Mouse (Mus musculus) small intestine, adult 2 months (tissue): ENCODE data around the gene Setd4. TPM values are rescaled to one million over a fixed set of nuclear protein-coding genes. Genes with fewer than 3 reads are reported as not detected.
A peak's percentile ranks its signal among the peaks of the same experiment; 100 is the strongest.
"Not testable (repeated sequence)": the region's sequence is repeated elsewhere in the genome, so short reads cannot be mapped to it uniquely, and the experiment has no call there.

Experiments
- H3K27ac ChIP-seq: fragments of 200-500 bp; 2 replicates; pipeline ENCODE4 v1.5.1; 2012; ENCODE audit warnings: low read depth, low read length, control low read depth, inconsistent platforms; ENCODE audit not compliant: insufficient read depth
- H3K27me3 ChIP-seq: fragments of 200-500 bp; 2 replicates; pipeline ENCODE4 v1.6.1; 2012; ENCODE audit warnings: mild to moderate bottlenecking, moderate library complexity, low read length, inconsistent platforms; ENCODE audit not compliant: control insufficient read depth, insufficient read depth
- H3K36me3 ChIP-seq: fragments of 200-500 bp; 2 replicates; pipeline ENCODE4 v1.6.1; 2012; ENCODE audit warnings: mild to moderate bottlenecking, low read length, control low read depth, inconsistent platforms; ENCODE audit not compliant: control insufficient read depth, insufficient read depth
- H3K4me1 ChIP-seq: fragments of 200-500 bp; 2 replicates; pipeline ENCODE4 v1.6.1; 2012; ENCODE audit warnings: low read length, inconsistent platforms, mixed read lengths; ENCODE audit not compliant: control insufficient read depth, insufficient read depth, insufficient read length
- H3K4me3 ChIP-seq: fragments of 200-500 bp; 2 replicates; pipeline ENCODE4 v1.5.1; 2012; ENCODE audit warnings: low read depth, mild to moderate bottlenecking, control low read depth, inconsistent platforms, low read length, moderate library complexity
- CTCF ChIP-seq: fragments of 200-500 bp; IDR thresholded peaks from 2 replicates; pipeline ENCODE4 v1.5.1; 2012; ENCODE audit warnings: low read depth, mild to moderate bottlenecking, control low read depth, inconsistent platforms, low read length, moderate library complexity, mixed read lengths; ENCODE audit not compliant: insufficient replicate concordance, insufficient read length; ENCODE audit errors: extremely low read depth
- POLR2A ChIP-seq: fragments of 200-500 bp; IDR thresholded peaks from 2 replicates; pipeline ENCODE4 v1.6.1; 2012; ENCODE audit warnings: low read depth, mild to moderate bottlenecking, control low read depth, inconsistent platforms, low read length, moderate library complexity
- WGBS: fragments of 180-500 bp; shearing (Covaris S2); methylation state at CpG from one replicate; pipeline ENCODE4 v1.1.7; 2018; 5-methylcytosine and 5-hydroxymethylcytosine counted together
- polyA plus RNA-seq: library from polyadenylated mRNA; depleted of rRNA; stranded (reverse); fragments of >200 nt; gene quantifications from 2 replicates; pipeline ENCODE4 v1.2.3, GENCODE M21; 2012; rRNA removed

Gene Setd4
- 2.4 TPM in 2 replicates for polyA plus RNA-seq

- Histone ChIP-seq H3K36me3 (no peaks in the 10 kb centered on the region), H3K4me3 (peak within 1 kb of the TSS; percentile 78), H3K4me1 (peaks cover 3% of the 10 kb centered on the region; the same call in 1 of the 2 replicates), H3K27me3 (no peaks in the 10 kb centered on the region), H3K27ac (peak within 1 kb of the TSS; percentile 84)
- peak; percentile 76 for TF ChIP-seq POLR2A
- no peak for TF ChIP-seq CTCF
- WGBS: under 1% methylated on average over 55 of the region's 55 CpGs
Measured at GRCm38 (mm10) chr16:93603439-93604212, at the start of gene Setd4. Gene Setd4 (minus strand): TSS chr16:93604063.

GRCm38 (mm10) chr16:93648441-93649183 lies 44.7 kb upstream of the Setd4 start:
- no peaks in the 10 kb centered on the region for H3K36me3 ChIP-seq
- H3K27ac ChIP-seq: no peak overlapping the region
- TF ChIP-seq CTCF (no peak), POLR2A (no peak)
- no peak overlapping the region for H3K4me3 ChIP-seq
- 71% methylated on average over 5 of the region's 5 CpGs for WGBS
- H3K4me1 ChIP-seq: no peaks in the 10 kb centered on the region
- no peaks in the 10 kb centered on the region for H3K27me3 ChIP-seq

GRCm38 (mm10) chr16:93644006-93644405 lies 40.1 kb upstream of the Setd4 start:
- WGBS: 33% methylated on average over 4 of the region's 4 CpGs
- Histone ChIP-seq H3K4me3 (no peak overlapping the region), H3K27me3 (no peaks in the 10 kb centered on the region), H3K4me1 (no peaks in the 10 kb centered on the region), H3K27ac (no peak overlapping the region), H3K36me3 (no peaks in the 10 kb centered on the region)
- TF ChIP-seq POLR2A (no peak), CTCF (no peak)

GRCm38 (mm10) chr16:93627761-93628400 lies 24.0 kb upstream of the Setd4 start, which contains the start of gene Gm5678:
Gene Gm5678 (plus strand): TSS chr16:93628097.
- WGBS: 81% methylated on average over 23 of the region's 23 CpGs
- TF ChIP-seq POLR2A (no peak), CTCF (no peak)
- H3K36me3 ChIP-seq: no peaks in the 10 kb centered on the region

GRCm38 (mm10) chr16:93626745-93627144 lies 22.9 kb upstream of the Setd4 start:
- 0% methylated on average over 1 of the region's 1 CpGs for WGBS
- Histone ChIP-seq H3K4me3 (no peak overlapping the region), H3K27me3 (no peaks in the 10 kb centered on the region), H3K4me1 (no peaks in the 10 kb centered on the region), H3K36me3 (no peaks in the 10 kb centered on the region), H3K27ac (no peak overlapping the region)
- TF ChIP-seq POLR2A (no peak), CTCF (peak; percentile 62; the same call in 1 of the 2 replicates)

More at GRCm38 (mm10) chr16:93627761-93628400, 24.0 kb upstream of the Setd4 start, which contains the start of gene Gm5678:
- no peak within 1 kb of the TSS for H3K4me3 ChIP-seq
- no peaks in the 10 kb centered on the region for H3K4me1 ChIP-seq
- no peak within 1 kb of the TSS for H3K27ac ChIP-seq
- no peaks in the 10 kb centered on the region for H3K27me3 ChIP-seq

- Histone ChIP-seq H3K4me1 (no peaks in the 10 kb centered on the region), H3K36me3 (no peaks in the 10 kb centered on the region), H3K27ac (no peak overlapping the region), H3K4me3 (no peak overlapping the region), H3K27me3 (no peaks in the 10 kb centered on the region)
- 80% methylated on average over 4 of the region's 4 CpGs for WGBS
- TF ChIP-seq POLR2A: no peak
- TF ChIP-seq CTCF: no peak
Measured at GRCm38 (mm10) chr16:93624671-93625070, 20.8 kb upstream of the Setd4 start.

GRCm38 (mm10) chr16:93623759-93624158 lies 19.9 kb upstream of the Setd4 start:
- not testable (repeated sequence) for H3K36me3 ChIP-seq, H3K4me1 ChIP-seq, H3K27me3 ChIP-seq, H3K4me3 ChIP-seq, H3K27ac ChIP-seq
- 84% methylated on average over 4 of the region's 4 CpGs for WGBS
